Mouse (Mus musculus): ENCODE measurements around the gene Myog.

The Myog gene

DNA sequence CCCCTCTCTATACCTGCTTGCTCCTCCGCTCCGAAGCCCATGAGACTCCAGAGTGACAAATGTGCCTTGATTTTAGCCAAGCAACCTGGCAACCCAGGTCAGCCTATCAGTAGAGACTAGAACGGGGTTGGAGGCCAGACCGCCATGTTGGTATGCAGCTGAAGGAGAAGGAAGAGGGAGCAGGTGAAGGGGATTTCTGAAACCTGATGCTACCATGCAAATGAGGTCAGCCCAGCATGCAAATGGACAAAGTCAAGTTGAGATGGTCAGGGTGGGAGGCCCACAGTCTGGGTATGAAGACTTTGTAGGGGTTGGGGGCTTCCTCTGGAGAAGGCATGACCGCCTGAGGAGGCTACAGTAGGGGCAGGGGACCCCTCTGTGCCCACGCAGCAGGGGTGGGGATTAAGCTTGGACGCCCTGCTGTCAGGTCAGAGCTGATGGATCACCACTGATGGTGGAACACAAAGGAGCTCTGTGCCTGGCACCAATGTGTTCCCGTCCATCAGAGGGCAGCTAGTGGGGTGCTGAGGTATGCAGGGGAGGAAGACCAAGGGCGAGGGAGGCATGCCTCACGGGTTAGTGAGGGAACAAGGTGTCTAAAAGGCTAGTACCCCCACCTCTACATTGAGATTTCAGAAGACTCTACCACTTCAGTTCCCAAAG, 4.2 kb upstream of the Myog start:
- no peak for DNase-seq (ENCODE audit: low spot score)

- no peak for DNase-seq (ENCODE audit: low spot score)
Observed at GRCm38 (mm10) chr1:134288239-134288638, 1.6 kb upstream of the Myog start.

DNA sequence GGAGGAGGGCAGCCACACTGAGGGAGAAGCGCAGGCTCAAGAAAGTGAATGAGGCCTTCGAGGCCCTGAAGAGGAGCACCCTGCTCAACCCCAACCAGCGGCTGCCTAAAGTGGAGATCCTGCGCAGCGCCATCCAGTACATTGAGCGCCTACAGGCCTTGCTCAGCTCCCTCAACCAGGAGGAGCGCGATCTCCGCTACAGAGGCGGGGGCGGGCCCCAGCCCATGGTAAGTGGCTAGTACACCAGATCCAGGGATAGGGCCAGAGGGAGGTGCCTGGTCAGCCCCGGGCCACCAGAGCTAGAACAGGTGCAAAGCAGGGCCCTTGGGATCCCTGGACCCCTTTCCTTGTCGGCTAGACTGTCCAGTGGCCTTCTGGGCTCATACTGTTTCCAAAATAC, 511 bp downstream of the Myog start:
- DNase-seq (ENCODE audit: low spot score): no peak

DNA sequence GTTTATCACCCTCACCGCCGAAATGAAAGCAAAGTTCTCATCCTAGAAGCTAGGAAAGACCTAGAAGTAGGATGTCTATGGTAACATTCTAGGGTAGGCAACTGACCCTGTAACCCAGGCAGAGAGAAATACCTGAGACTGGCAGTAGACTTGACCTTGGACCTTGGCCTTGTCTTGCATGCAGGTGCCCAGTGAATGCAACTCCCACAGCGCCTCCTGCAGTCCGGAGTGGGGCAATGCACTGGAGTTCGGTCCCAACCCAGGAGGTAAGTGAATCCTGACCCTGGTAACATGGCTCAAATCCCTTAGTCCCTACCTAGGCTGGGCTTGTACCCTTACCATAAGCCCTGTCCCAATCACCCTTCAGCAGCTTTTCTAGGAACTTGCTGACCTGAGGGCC, 1.1 kb downstream of the Myog start:
- DNase-seq (ENCODE audit: low spot score): no peak

GRCm38 (mm10) chr1:134291555-134291954, 1.8 kb downstream of the Myog start:
- DNase-seq (ENCODE audit: low spot score): no peak

GRCm38 (mm10) chr1:134292073-134292472, 2.3 kb downstream of the Myog start:
- DNase-seq (ENCODE audit: low spot score): no peak

- no peak for DNase-seq (ENCODE audit: low spot score)
Observed at GRCm38 (mm10) chr1:134292601-134293000, 2.8 kb downstream of the Myog start.

- no peak for DNase-seq (ENCODE audit: low spot score)
Observed at GRCm38 (mm10) chr1:134293276-134293675, 3.5 kb downstream of the Myog start.

DNA sequence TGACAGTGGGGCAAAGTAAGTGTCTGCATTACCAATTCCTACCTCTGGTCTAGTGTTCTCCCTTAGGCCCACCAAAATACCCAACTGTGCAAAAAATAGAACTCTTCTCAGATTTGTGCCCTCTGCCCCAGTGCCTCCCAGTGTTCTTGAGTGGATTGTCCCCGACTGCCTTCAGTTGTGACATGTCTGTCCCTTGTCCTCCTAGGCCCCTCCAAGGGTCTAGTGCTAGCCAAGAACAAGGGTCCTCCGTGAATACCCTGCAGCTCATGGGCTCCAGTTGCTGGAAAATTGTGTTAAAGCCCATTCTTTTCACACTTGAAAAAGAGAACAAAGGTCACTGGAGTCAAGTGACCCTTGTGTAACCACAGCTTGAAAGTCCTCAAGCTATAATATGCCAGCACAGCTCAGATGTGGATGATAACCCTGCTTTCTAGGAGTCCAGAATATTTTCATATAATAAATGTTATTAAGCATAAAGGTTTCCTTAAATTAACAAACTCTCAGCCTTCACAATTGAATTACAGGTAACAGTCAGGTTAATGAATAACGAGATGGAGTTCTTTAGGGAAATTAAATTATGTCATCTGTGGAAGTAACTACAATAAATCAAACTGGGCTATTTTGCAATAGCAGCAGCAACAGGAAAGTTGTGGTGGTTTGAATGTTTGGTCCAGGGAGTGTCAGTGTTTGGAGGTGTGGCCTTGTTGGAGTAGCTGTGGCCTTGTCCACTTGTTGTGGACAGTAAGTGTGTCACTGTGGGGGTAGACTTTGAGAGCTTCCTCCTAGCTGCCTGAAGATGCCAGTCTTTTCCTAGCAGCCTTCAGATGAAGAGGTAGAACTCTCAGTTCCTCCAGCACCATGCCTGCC, 4.2 kb downstream of the Myog start:
- DNase-seq (ENCODE audit: low spot score): no peak

DNA sequence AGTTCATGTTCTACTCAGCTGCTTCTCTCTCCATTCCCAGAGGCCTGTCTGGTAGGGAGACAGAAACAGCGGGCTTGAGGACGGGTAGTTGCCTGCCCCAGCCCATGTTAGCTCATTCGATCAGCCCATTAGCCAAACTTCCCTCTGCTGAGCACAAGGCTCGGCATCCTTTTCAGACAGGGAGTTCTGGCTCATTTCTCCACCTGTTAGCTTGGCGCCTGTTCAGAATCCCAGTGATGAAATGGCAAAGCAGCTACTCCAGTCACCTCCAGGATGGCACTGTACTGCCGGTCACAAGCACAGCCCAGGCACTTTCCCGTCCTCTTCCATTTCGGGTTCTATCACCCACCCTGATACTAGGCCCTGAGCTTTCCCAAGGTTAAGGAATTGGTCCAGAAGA, 7.5 kb downstream of the Myog start:
- DNase-seq (ENCODE audit: low spot score): no peak

DNA sequence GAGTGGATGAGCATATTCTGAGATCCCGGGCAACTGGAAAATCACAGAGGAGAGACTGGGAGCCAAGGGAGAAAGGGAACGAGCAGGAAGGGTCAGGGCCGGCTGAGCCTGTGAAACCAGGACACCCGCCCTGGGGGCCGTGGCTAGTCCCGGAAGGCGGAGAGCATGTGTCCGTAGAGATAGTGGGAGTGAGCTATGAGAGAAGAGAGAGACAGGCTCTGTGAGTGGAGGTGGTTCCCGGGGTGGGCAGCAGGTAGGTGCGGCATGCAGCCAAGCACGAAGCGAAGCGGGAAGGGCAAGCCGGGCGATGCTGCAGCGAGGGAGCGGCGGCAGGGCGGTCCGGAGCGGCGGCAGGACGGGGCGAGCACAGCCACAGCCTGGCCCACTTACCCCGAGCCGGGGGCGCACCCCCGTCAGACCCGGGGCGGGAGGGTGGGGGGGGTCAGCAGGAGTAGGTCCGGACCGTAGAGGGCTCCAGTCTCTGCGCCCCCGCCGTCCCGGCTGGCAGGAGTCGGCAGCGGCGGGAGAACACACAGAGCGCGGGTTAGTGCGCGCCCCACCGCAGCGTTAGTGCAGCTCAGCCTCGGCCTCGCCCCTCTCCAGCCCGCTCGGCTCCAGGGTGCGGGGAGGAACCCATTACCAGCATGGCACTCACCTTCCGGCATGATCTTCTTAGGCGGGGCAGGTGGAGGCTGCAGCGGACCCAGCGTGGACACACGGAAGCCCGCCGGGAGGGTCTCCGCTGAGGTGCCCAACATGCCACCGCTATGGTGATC, 9.0 kb downstream of the Myog start:
- peak; percentile 41 for DNase-seq (ENCODE audit: low spot score)

- peak; percentile 16 for DNase-seq (ENCODE audit: low spot score)
Observed at GRCm38 (mm10) chr1:134302568-134303238, 12.9 kb downstream of the Myog start.

GRCm38 (mm10) chr1:134304940-134305339, 15.2 kb downstream of the Myog start:
- DNase-seq (ENCODE audit: low spot score): no peak

DNA sequence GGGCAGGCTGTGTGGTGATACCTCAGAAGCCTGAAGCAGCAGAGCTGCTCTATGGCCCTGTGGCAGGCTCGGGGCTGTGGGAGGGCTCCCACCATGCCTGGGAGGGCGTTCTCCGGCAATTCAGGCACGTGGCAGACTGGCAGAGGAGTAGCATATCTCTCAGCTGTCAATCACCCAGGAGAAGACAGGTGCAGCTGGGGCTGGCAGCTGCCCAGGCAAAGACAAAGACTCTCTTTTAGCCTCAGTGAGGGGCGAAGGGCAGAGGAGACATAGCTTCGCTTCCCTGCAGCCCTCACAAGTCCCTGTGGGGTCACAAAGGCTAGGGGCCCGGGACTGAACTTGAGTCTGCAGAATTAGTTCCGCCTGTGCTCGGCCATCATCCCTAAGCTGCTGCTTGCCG, 17.6 kb downstream of the Myog start:
- no peak for DNase-seq (ENCODE audit: low spot score)

GRCm38 (mm10) chr1:134310291-134310690, 20.5 kb downstream of the Myog start:
- DNase-seq (ENCODE audit: low spot score): no peak

GRCm38 (mm10) chr1:134310729-134311128, 20.9 kb downstream of the Myog start:
- DNase-seq (ENCODE audit: low spot score): no peak

GRCm38 (mm10) chr1:134311760-134312159, 22.0 kb downstream of the Myog start:
- DNase-seq (ENCODE audit: low spot score): no peak

DNA sequence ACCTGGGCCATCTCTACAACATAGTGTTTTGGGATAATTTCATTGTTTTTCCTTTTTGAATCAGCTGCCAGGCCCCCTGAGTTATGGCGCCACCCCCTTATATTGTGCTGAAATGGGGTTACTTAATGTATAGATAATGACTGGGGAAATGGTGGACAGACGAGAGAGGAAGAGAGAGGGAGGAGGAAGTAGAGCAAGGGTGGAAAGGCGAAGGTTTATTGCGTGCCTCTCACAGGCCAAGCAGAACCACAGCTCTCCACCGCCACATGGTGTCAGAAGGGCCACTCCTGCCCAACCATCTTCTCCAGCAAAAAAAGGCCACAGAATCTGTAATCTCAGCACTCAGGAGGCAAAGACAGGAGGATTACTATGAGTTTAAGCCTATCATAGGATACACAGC, 25.4 kb downstream of the Myog start:
- DNase-seq (ENCODE audit: low spot score): no peak

DNA sequence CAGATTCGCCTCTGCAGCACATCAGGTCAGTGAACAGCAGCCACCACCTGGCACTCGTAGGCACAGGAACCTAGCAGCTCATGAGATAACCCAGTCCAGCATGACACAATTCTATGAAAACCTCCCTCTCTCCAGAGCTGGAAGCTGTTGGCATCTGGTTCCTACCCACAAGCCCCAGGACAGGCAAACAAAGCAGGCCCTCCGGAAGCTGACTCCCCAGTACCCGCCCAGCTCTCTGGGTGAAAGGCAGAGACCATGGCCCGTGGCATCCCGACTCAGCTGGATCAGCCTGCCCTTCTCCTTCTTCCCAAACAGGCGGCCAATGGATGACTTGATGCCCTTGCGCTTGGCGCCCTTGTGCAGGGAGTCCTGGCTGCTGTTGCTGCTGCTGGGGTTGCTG, 26.6 kb downstream of the Myog start:
- no peak for DNase-seq (ENCODE audit: low spot score)

DNA sequence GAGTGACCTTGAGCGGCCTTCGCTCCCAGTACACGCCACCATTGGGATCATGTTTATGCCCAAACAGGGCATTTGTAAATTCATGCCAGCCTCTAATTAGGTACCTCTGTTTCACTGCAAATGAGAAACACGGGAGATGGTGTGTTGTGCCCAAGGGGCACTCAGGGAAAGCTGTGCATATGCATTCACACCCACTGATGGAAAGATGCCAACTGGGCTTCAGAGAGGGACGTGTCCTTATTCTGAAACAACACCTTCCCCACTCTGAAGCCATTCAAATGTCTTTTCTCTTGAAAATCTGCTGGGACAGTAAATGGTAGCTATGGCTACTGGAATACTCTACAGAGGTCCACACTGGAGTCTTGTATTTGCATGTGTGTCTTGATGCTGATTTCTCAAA, 28.5 kb downstream of the Myog start:
- DNase-seq (ENCODE audit: low spot score): no peak

- DNase-seq (ENCODE audit: low spot score): no peak
Observed at GRCm38 (mm10) chr1:134320691-134321301, 31.0 kb downstream of the Myog start.

- no peak for DNase-seq (ENCODE audit: low spot score)
Observed at GRCm38 (mm10) chr1:134322591-134322990, 32.8 kb downstream of the Myog start.

Measured in ovary, postnatal 14 days (tissue).